Mouse (Mus musculus): Measurements from ENCODE around the gene Ipp. TPM values are rescaled to one million over a fixed set of nuclear protein-coding genes. Genes with fewer than 3 reads are reported as not detected.

Gene Ipp
- total RNA-seq, 4 experiments from 2014 or later, result 22.1 to 23.2 (median 22.2) TPM

DNA sequence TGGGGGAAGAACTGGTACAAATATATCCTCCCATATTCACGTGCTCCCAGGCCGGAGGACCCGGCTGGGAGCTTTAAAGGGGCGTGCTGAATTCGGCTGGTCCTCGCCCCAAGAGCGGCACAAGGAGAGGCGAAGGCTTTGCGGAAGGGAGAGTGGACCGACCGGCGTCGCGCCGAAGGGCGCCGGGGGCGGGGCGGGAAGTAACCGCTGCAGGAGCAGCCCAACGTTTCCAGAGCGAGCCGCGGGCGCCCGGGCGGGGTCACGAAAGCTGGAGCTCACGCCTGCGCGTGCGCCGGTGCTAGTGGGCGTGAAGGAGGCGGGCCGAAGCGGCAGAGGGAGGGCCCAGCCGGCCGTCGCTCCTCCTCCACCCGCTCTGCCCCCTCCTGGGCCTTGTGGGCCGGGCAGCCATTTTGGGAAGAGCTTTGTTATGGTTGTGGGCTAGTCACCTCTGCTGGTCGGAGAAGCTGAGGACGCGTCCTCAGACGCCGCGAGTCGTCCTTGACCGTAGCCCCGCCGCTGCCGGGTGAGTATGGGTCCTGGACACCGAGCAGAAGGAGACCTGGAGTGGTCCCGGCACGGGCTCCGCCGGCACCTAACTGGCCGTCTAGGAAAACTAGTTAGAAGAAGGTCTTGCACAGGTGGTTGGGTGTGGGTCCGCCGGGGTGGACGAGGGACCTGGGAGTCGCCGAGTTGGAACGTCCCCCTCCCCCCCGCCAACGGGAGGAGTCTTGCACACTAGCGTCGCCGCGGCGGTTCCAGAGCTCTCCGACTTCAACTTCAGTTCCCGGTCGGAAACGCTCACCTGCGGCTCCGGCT, 50.2 kb downstream of the Ipp start, which contains the start of gene Gpbp1l1:
Gene Gpbp1l1 (plus strand): TSS at position 353 of the 816 bp plus-strand sequence.
- DNase-seq, result peak; percentile 97

DNA sequence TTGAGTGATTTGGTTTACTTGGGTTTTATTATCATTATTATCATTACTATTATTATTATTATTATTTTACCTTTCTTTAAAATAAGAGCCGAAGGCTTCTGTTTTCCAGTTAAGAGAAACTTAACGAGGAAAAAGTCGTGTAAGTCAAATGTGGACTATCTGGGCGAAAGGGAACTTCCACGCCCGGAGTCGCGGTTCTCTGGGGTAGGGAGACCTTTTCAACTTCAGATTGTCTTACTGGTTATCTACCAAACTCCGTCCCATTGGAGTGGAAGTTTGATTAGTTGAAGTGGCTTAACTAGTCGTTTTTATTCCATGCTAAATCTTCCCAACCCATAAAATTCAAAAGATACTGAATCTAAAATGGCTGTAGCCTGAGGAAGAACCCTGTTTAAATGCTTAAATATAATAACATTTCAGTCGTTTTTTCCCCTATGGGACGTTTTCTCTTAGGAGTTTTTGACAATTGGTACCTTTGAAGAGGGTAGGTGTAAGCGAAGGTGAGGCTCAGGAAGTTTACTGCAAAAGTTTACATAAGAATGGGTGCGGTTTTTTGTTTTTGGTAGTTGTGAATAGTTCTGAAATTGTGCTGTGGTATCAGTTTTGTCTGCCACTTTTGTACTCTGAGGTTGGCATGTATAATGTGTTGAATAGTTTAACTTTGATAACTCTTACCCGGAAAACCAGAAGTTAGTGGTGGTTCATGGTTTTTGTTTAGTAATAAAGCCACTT, 51.0 kb downstream of the Ipp start:
- DNase-seq, result no peak

Other genes starting within 250 kb of the Ipp start
- gene Mast2, start 43.4 kb upstream of the Ipp start, total RNA-seq (2022), result 10 to 100 TPM; 34.5 to 54.7 (median 45.6) TPM
- gene Tmem69, start 48.4 kb downstream of the Ipp start, total RNA-seq (2022), result 10 to 100 TPM; 16.1 to 29.8 (median 21.6) TPM
- gene Gpbp1l1, start 50.1 kb downstream of the Ipp start, total RNA-seq (2022), result 10 to 100 TPM; 68.8 to 86.0 (median 75.5) TPM
- 10 to 100 TPM in 3 of 4 experiments, 1 to 10 TPM in 1; 10.0 to 22.7 (median 17.9) TPM for gene Ccdc17, start 89.1 kb downstream of the Ipp start, total RNA-seq (2022)
- gene Nasp, start 120.4 kb downstream of the Ipp start, total RNA-seq (2022), result 10 to 100 TPM; 20.6 to 24.4 (median 22.7) TPM
- gene Akr1a1, start 144.1 kb downstream of the Ipp start, total RNA-seq (2022), result 1,000 to 10,000 TPM in 1 of 4 experiments, 100 to 1,000 TPM in 3; 829 to 1,005 (median 899) TPM
- gene Prdx1, start 178.0 kb downstream of the Ipp start, total RNA-seq (2022), result 100 to 1,000 TPM; 514 to 868 (median 646) TPM
- 10 to 100 TPM; 29.5 to 35.2 (median 31.7) TPM for gene Mmachc, start 200.9 kb downstream of the Ipp start, total RNA-seq (2022)
- 10 to 100 TPM; 17.2 to 34.6 (median 20.9) TPM for gene Ccdc163, start 201.0 kb downstream of the Ipp start, total RNA-seq (2022)
- gene Tesk2, start 213.4 kb downstream of the Ipp start, total RNA-seq (2022), result 1 to 10 TPM; 4.9 to 6.8 (median 6.7) TPM